Mouse (Mus musculus) T-cell, adult 2 months (primary cell): ENCODE results near the gene Ankrd44.
"Not testable (repeated sequence)": the region's sequence is repeated elsewhere in the genome, so short reads cannot be mapped to it uniquely, and the experiment has no call there.

ENCODE experiments used
- DNase-seq: peaks from one replicate; pipeline ENCODE4 v3.0.0; 2022; ENCODE audit warnings: low spot score

Gene Ankrd44

GRCm38 (mm10) chr1:54925971-54926771 is at the start of gene Ankrd44:
Ankrd44 (minus strand) TSS chr1:54926387.
- peak; percentile 86 for DNase-seq

- no peak for DNase-seq
These were observed 45.7 kb upstream of the Ankrd44 start for GRCm38 (mm10) chr1:54971687-54972404.

DNA sequence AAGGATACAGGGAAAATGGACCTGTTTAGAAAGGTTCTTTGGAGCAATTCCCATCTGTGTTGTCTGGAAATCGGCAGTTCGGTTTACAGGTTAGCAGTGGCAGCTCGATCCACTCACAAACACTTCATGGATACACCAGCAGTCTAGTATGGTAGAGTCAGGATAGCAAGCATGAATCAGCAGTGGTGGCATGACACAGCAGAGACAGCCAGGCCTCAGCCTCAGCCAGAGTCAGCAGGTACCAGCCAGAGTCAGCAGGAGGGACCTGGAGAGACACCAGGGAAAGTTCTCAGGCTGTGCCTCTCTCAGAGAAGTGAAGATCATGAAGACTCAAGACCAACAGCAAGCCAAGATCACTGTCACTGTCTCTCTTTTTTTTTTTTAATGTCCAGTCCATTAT is 40.7 kb upstream of the Ankrd44 start:
- DNase-seq, result no peak

DNA sequence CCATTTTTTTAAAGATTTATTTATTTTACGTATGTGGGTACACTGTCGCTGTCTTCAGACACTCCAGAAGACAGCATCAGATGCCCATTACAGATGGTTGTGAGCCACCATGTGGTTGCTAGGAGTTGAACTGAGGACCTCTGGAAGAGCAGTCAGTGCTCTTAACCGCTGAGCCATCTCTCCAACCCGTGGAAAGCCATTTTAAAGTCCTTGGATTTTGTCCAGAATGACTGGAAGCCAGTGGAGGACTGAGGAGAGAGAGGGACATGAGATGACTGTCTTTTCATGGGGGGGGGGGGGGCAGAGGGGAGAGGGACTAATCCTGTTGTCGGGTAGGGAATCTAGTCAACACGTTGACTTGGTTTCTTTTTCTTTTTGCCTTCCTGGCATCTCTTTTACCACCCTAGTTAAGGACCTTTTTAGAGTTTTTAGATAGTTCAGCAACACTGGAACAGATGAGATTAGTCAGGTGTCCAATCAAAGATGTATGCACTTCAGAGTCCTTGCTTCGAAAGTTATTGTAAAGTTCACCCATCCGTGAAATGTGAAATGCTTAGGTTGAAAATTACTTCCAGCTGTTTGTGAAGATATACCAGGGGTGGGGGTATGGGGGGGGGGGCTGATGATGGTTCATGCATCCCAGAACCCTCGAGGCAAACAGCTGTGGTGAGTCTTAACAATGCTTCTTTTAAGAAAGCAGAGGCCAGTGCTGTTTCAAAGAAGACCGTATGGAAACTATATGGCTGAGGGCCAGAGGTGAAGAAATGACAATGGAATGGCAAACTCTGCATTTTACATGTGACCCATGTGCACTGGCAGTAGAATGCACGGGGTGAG is 39.2 kb upstream of the Ankrd44 start:
- DNase-seq, result no peak

DNA sequence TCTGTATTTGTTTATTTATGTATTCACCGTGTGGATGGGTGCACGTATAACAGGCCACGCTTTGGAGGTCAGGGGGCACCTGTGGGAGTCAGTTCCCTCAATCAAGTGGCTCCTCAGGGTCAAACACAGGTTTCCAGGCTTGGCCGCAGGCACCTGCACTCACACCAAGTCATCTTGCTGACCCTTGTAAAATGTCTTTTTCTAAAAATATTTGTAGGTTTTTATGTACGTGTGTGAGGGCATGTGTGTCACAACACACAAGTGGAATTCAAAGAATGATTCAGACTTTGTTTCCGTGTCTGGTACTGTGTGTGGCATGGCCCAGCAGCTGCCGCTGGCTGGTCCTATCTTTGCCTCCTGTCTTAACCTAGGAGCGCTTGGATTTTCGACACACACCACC is 35.5 kb upstream of the Ankrd44 start:
- no peak for DNase-seq

GRCm38 (mm10) chr1:54960613-54961165 is 34.5 kb upstream of the Ankrd44 start:
- no peak for DNase-seq

- DNase-seq, result peak; percentile 7
These were observed 32.3 kb upstream of the Ankrd44 start for GRCm38 (mm10) chr1:54958525-54958924.

DNA sequence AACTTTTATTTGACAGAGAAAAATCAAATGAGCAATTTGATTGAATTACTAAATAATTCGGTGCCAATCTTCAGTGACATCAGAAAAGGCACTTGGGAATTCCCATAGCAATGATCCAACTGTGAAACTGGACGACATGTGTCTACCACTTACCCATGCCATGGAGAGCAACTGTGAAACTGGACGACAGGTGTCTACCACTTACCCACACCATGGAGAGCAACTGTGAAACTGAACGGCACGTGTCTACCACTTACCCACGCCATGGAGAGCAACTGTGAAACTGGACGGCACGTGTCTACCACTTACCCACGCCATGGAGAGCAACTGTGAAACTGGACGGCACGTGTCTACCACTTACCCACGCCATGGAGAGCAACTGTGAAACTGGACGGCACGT is 30.8 kb upstream of the Ankrd44 start:
- not testable (repeated sequence) for DNase-seq

GRCm38 (mm10) chr1:54954856-54955255 is 28.7 kb upstream of the Ankrd44 start:
- peak; percentile 8 for DNase-seq

DNA sequence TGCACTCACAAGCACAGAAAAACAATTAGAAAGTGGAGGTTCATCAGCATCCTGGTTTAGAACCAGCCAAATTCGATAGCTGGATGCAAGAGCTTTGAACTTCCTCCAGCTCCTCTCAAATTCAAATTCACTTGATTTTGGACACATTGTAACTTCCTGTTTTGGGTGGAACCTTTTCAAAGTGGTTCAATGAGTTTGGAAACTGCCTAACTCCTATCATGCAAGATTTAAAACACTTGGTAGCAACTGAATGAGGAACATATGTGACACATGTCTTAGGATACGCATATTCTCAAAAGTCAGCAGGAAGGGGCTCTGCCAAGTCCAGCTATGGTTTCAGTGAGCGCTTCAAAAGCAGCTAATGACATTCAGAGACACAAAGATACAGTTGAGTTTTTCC is 18.5 kb upstream of the Ankrd44 start:
- no peak for DNase-seq

DNA sequence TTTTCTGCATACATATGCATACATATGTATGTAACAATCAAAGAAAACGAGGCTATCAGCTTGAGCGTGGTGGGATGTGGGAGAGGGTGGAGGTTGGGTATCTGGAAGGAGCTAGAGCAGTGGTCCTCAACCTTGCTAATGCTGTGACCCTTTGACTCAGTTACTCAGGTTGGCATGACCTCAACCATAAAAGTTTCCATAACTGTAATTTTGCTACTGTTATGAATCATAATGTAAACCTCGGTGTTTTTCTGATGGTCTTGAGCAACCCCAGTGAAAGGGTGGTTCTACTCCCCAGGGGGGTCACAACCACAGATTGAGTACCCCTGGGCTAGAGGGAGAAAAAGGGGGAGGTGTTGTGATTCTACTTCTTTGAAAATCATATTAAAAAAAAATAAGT is 9.3 kb upstream of the Ankrd44 start:
- no peak for DNase-seq

GRCm38 (mm10) chr1:54934911-54935310 is 8.7 kb upstream of the Ankrd44 start:
- DNase-seq, result peak; percentile 40

GRCm38 (mm10) chr1:54933646-54934045 is 7.5 kb upstream of the Ankrd44 start:
- no peak for DNase-seq

DNA sequence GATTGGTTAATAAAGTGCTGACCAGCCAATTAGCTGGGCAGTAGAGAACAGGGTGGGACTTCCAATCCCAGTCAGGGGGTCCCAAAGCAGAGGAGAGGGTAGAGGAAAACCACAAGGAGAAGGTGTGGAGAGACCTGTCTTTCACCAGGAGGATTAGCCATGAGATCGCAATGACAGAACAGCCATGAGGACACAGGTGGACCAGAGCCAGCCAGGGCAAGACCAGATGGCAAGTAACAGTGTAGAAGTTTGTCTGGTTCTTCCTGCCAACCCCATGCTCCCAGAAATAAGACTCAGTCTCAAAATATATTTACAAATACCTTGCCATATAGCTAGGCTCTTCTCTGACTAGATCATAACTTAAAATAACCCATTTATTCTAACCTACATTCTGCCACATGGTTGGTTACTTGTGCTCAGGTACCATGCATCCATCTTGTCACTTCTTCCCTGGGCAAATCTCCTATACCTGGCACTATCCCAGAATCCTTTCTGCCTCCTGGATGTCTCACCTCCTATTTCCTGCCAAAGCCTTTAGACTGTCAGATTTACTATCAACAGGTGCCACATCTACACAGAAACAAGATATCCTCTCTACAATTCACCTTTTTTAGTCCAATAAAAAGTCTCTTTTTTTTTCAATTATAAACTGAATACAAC is 6.4 kb upstream of the Ankrd44 start:
- DNase-seq, result no peak

DNA sequence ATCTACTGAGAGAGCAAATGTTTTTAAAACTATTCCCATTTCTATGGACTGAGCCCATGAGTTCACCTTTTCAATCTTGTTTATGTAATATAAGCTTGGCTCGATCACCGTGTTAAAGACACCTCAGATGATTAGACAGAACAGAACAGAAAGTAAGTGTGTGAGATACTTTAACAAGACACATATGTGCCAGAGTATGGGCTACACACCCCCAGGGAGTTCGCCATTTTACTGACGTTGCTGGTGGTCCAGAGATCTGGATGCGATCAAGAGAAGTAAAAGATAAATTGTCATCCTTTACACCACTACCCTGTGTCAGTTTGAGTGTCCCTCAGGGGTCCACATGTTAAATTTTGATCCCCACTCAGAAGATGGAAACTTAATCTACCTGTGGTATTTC is 5.0 kb upstream of the Ankrd44 start:
- no peak for DNase-seq

DNA sequence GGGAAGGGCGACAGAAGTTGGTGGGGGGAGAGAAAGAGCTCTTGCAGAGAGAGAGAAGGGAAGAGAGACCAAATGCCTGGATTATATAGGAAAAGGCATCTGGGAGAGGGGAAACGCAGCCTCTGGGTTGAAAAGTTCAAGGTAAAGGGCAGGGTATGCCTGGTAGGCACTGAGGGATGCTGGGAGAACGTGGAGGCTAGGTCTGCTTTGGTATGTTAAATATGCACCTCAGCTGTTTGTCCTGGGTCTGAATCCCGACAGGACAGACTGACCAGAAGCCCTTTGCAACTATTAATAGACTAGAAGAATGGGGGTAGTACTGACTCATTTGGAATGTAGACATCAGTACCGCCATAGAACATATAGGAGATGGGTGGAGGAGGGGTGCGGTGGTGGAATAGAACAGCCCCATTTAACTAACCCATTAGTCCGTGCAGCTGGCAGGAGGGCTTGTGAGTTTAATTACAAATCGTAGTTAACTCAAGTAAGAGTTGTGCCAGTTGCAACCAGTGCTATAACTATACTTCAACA is 4.5 kb upstream of the Ankrd44 start:
- DNase-seq, result no peak

- peak; percentile 34 for DNase-seq
These were observed 694 bp downstream of the Ankrd44 start for GRCm38 (mm10) chr1:54925451-54925934.

DNA sequence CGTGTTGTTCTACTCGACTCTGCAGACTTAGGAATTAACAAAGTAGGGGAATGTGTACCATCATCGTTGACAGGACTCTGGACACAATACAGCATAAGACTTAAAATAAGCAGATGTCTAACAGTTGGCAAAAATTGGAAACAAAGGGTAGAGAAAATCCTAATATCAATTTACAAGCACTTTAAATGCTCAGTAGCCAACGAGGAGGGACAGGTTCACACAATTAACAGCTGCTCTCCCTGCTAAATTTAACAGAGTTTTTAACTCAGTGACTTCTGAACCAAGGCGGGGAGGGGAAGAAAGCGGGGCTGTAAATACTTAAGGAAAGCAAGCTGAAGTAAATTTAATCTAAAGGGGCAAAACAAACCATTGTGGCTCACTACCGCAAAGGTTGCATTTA is 1.4 kb downstream of the Ankrd44 start:
- DNase-seq, result no peak

DNA sequence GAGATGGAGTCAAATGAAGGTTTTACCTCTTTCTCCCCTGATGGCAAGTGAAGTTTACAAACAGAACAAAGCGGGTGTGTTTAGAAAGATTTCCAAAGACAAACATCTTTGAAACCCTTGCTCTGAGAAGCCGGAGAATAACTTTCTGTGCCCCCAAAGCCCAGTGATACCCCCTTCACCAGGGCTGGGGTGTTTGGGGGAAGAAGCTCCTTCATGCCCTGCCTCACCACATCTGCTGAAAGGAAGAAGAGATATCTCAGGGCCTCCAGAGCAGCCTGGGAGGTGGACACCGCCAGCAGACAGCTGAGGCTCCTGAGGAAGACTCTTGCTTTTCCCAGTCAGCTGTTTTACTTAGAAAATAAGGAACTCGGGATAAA is 1.9 kb downstream of the Ankrd44 start:
- DNase-seq, result peak; percentile 32

- peak; percentile 62 for DNase-seq
These were observed 2.5 kb downstream of the Ankrd44 start for GRCm38 (mm10) chr1:54923366-54924308.
